Mouse (Mus musculus): ENCODE results near the gene Zfp385a.

Gene Zfp385a

DNA sequence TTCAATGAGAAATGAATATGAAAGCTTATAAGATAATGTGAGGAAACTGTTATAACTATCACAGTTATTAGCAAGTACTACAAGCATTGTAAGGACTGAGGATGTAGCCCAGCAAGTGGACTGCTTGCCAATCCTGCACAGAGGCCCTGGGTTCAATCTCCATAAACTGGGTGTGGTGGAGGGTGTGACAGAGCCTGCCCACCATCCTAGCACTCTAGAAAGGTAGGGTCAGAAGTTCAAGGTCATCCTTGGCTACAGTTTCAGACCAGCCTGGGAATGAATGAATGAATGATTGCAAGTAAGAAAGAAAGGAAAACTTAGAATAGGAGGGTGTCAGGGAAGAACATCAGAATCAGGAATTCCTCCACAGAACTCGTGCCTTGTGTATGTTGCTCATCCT, 23.9 kb upstream of the Zfp385a start:
- no peak for DNase-seq (ENCODE audit: low spot score in 2 of 2)

DNA sequence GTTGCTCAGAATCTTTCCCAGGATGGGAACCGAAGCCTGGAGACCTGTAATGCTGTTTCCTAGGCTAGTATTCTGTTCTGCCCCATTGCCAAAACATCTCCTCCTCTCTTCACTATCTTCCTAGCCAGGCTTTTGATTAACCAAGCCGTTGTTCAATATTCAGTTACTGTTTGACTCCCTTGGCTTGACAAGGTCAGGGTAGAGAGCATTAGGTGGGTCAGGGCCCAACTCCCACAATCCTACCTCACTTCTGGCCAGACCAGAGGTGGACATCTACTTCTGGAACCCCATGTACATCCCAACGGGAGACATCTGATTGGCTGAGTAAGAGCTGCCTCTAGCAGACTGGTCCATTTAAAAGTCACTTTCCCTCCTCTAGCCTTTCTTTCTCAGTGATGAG, 23.1 kb upstream of the Zfp385a start:
- no peak for DNase-seq (ENCODE audit: low spot score in 2 of 2)

DNA sequence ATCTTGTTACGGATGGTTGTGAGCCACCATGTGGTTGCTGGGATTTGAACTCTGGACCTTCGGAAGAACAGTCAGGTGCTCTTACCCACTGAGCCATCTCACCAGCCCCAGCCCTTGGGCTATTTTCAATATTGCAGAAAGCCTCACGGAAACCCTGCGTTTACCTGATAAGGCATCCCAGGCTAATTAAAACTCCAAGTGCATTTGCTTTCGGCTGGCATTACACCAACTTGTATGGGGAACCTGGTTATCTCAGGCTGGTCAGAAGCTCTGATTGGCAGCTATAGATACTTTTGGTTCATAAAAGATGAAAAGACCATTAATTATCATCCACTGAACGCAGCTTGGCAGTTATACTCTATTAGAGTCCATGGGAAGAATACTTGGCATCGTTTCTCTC, 22.4 kb upstream of the Zfp385a start:
- DNase-seq (ENCODE audit: low spot score in 2 of 2): no peak

- no peak for DNase-seq (ENCODE audit: low spot score in 2 of 2)
Measured at GRCm38 (mm10) chr15:103361269-103361668, 21.4 kb upstream of the Zfp385a start.

DNA sequence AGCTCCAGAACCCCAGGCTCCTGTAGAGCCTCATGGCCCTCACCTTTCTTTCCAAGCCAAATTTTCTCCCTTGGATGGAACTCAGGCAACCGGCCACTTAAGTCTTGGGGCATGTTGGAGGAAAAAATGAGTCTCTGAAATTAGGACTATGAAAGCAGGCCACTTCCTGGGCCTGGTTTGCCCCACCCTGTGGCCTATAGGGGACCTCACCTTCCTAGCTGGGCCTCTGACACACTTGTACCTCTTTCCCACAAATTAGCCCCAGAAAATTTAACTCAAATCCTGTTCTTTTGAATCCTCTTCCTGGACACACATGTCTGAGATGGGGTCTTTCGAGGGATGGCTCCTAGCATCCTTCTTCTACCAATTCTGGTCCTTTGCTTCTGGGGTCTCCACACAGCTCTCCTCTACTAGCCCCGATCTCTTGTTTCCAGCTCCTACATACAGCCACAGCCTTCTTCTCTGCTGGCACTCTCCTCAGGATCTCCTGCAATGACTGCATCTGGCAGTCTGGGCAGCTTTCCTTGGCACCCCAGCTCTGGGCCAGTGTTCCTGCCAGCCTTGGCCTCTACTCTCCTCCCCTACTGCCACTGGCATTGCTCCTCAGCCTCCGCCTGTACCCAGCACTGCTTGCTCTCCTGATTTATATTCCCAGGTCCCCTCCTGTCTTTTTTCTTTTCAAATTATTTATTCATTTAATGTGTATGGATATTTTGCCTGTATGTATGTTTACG, 20.1 kb upstream of the Zfp385a start:
- no peak for DNase-seq (ENCODE audit: low spot score in 2 of 2)

DNA sequence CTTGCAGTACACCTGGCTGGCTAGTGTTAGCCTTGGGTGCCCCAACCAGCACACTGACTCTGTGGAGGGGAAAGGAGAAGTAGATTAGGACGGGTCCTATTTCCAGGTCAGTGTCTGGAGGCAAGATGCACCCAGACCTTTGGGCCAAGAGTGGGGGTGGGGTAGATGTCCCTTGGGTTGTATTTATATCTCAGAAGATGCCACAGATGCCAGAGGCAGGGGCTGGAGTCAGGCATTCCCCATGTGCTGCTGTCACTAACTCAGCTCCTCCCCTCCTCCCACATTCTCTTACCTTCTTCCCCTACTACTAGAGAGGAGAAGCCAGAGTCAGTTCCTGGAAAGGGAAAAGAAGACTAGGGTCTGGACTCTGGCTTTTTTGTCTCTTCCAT, 19.2 kb upstream of the Zfp385a start:
- DNase-seq (ENCODE audit: low spot score in 2 of 2): no peak

DNA sequence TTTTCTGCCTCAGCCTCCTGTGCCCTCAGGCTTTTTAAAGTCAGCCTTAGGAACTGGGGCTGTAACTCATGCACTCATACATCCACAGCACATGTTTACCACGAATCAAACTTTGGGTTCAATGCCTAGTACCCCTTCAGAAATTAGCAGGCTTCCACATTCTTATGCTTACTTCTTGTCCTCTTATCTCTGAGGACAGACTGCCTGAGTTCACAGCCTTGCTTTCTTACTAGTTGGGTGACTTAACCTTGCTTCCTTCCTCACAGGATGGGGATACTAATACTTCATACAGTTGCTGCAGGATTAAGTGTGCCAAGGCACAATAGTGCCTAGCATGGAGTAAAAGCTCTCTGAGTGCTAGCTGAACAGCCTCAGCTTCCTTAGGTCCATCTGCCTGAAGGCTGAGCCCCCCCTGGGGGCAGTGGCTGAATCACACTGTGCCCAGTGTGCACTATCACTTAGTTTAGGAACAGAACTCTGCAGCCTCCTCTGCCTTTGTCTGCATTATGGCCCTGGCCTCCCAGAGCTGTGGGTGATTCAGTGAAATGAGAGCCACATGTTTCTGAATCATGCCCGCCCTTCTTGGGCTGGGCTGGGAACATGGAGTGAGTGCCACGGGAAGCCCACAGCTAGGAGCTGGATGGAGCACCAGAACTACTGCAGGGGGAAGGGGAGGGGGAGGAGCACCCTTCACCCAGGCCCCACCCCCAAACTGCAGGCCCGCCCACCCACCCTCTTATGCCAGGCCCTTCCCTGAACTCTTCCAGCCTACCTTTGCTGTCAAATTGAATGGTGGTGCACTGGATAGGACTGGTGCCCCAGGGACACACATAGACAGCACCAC, 18.6 kb upstream of the Zfp385a start:
- no peak for DNase-seq (ENCODE audit: low spot score in 2 of 2)

DNA sequence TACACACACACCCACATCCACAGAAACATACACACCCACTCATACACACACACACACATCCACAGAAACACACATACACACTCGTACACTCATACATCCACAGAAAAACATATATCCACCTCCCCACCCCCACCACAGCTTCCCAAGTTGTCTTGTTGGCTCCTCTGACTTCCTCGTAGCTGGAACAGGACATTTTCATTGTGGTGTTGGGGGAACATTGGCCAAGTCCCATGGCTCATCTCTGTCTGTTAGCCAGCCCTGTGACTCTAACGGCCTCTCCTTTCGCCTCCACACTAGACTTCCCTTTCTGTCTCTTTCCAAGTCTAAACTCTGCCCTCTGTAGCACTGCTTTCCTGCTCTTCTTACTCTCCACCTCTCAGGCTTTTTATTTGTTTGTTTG, 17.9 kb upstream of the Zfp385a start:
- no peak for DNase-seq (ENCODE audit: low spot score in 2 of 2)

DNA sequence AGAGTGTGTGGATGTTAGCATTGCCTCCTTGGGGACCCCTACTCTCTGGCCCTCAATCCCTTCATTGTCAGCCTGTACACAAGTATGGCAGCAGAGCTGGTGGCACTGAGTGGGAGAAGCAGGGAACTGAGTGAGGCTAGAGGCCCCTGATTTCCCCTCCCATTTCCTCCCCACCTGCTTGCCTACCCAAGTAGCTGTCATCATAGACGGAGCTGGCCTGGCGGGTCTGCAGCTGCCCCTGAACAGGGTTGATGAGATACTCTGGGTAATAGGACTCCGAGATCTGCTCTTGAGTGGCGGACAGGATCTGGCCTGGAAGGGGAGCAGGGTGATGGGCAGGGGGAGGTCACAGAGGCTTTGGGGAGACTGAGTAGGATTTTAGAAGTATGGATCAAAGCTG, 16.2 kb upstream of the Zfp385a start:
- DNase-seq (ENCODE audit: low spot score in 2 of 2): no peak

DNA sequence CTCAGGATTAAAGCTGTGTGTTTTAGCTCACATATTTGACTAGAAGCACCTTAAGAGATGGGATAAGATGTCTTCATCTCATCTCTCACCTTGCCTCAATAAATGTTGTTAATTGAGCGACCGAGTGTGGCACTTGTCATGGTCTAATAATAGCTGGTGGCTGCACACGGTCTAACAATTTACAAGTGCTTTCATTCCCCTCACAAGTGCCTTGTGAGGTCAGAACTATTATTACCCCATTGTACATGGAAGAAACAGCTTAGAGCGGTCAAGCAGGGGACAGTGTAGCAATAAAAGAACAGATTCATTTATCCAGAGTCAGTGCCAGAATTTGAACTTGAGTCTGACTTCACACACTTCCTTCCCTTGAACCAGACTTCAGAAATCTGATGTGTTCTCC, 15.5 kb upstream of the Zfp385a start:
- no peak for DNase-seq (ENCODE audit: low spot score in 2 of 2)

GRCm38 (mm10) chr15:103354690-103355089, 14.8 kb upstream of the Zfp385a start:
- no peak for DNase-seq (ENCODE audit: low spot score in 2 of 2)

DNA sequence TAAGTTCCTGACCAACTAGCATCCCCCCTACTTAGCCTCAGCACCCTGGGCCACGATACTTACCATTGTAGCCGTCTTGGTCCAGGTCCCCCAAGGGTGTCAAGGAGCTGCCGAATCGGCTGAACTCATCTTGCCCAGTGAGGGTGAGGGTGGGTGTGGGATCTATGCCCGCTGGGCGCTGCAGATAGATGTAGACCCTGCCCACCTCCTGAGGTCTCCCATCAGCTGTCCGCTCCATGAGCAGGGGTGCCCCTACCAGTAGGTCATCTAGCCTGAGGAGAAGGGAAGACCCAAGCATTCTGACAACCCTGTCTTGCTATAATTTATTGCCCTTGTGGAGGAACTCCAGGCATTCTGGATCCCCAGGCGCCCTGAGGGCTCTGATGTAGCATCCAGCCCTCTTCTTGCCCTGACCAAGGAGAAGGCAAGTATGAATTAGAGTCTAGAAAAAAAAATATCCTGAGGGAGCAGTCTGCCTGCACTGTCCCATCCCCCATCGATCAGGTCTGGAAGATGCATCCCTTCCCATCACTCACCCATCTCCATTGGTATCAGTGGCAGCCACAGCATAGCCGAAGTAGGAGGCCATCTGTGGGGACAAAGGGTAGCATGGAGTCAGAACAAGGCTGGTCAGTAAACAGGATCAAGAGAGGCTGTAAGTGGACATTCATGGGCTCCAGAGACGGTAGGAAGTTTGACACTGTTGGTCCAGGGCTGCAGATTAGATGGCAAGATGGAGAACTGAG, 13.8 kb upstream of the Zfp385a start:
- no peak for DNase-seq (ENCODE audit: low spot score in 2 of 2)

- DNase-seq (ENCODE audit: low spot score in 2 of 2): no peak
Measured at GRCm38 (mm10) chr15:103352856-103353255, 13.0 kb upstream of the Zfp385a start.

GRCm38 (mm10) chr15:103347275-103347684, 7.4 kb upstream of the Zfp385a start:
- no peak for DNase-seq (ENCODE audit: low spot score in 2 of 2)

DNA sequence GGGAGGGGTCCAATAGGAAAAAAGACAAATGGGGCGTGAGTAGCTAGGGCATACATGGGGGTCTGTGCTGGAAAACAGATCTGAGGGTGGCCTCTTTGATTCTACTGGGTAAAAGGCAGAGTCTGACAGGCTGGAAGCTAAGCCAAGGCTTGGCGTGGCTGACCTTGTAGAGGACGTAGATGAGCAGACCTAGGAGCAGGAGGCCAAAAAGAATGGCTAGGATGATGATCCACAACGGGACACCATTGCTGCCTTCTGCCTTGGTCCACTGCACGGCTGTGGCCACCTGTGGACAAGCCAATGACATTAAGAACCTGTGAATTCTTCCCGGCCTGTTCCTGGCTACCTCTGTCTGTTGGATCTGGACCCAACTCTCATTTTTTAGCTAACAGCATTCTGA, 5.9 kb upstream of the Zfp385a start:
- DNase-seq (ENCODE audit: low spot score in 2 of 2): no peak

DNA sequence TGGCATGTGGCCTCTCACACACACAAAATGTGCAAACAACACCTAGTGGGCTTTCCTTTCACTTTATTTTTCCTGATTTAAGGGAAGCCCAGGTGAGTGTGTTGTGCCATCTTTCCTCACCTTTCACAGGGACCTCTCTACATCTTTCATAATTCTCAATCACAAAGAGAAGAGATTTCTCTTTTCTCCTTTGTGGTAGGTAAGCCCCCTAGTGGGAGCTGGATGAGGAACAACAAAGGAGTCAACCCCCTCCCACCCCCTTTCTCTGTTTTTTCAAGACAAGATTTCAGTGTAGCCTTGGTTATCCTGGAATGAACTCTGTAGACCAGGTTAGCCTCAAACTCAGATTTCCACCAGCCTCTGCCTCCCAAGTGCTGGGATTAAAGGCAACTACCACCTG, 3.7 kb upstream of the Zfp385a start:
- DNase-seq (ENCODE audit: low spot score in 2 of 2): no peak

DNA sequence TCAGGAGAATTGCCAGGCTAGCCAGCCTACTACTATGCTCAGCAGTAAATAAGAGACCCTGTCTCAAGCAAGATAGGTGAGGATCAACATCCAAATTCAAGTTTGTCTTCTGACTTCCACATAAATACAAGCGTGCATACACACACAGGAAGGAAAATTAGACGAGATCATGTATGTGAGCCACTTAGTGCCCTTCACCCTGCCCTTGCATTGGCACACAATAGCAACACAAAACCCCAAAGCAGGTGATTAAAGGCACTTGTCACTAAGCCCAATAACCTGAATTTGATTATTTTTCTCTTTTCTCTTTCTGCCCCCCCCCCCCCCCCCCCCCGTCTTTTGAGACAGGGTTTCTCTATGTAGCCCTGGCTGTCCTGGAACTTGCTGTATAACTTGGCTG, 3.1 kb upstream of the Zfp385a start:
- DNase-seq (ENCODE audit: low spot score in 2 of 2): no peak

DNA sequence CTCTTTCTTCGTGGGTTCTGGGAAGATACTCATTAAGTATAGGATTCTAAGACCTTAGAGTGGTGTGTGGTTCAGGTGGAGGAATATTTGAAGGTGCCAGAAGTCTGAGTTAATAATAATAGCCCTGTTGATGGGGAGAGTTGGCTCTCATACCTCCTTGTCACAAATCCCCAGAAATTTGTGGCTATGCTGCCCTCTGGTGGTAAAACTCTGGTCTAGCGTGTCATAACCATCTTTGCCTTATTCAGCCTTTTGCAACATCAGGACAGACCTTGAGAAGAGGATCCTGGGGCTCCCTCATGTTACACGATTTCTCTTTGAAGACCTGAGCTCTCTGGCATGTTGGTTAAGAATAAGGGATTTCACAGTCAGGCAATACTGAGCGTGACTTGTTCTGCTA, 2.5 kb upstream of the Zfp385a start:
- peak in 1 of 2 experiments; percentile 71 for DNase-seq (ENCODE audit: low spot score in 2 of 2)

DNA sequence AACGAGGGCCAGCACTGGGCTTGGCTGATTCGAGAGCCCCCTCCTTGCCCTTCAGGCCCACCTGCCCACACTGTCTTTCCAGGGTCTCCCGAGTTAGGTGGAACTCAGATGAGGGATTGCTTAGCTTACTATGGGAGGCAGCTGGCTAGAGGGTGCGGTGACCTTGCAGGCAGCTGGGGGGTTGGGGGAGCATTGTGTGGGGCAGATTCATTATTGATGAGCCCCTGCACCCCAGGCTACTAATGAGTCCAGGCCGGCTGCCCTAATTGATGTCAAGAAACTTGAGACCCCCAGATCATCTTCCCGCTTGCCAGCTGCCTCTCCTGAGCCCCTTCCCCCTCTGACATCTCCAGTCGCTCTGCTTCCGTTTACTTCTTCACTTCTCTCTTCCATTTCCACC, 1.7 kb upstream of the Zfp385a start:
- no peak for DNase-seq (ENCODE audit: low spot score in 2 of 2)

DNA sequence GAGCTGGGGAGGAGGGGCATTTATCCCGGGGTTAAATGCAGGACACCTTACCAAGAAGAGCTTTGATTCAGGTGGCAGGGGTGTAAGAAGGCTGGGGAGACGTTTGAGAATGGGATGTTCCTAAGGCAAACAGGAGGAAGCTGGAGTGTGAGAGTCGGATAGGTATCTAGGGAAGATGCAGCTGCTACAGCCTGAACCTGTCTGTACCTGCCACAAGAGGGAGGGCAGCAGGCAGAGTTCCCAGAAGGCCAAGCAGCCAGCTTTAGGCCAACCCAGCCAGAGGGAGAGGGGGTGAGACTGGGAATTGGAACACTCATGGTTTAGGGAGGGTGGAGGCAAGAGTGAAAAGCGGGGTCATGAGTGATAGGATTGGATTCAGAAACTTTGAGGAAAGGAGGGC, 893 bp upstream of the Zfp385a start:
- DNase-seq (ENCODE audit: low spot score in 2 of 2): no peak

GRCm38 (mm10) chr15:103339166-103339960, 530 bp downstream of the Zfp385a start:
- DNase-seq (ENCODE audit: low spot score in 2 of 2): no peak

- no peak for DNase-seq (ENCODE audit: low spot score in 2 of 2)
Measured at GRCm38 (mm10) chr15:103338829-103339165, 1.1 kb downstream of the Zfp385a start.
